Mouse (Mus musculus) liver, embryonic 14.5 days (tissue): ENCODE measurements around the gene Tmx2. TPM values are rescaled to one million over a fixed set of nuclear protein-coding genes. Genes with fewer than 3 reads are reported as not detected.

Experiments
- ATAC-seq: fragments of 200-750 bp; cut with Nextera tagmentation; 2 replicates; pipeline ENCODE4 v1.8.0; 2017; ENCODE audit warnings: moderate number of reproducible peaks, mild to moderate bottlenecking, moderate library complexity; ENCODE audit not compliant: insufficient read depth
- DNase-seq, 3 experiments: peaks; one replicate each; pipeline ENCODE4 v3.0.0-alpha.2; 2012 to 2013; ENCODE audit warnings: low read depth in 3 of 3, low spot score in 3 of 3
- H3K27ac ChIP-seq: fragments of 300-500 bp; sonication (generic); 2 replicates; pipeline ENCODE4 v1.5.1; 2014; ENCODE audit warnings: moderate library complexity, mild to moderate bottlenecking, control low read depth, inconsistent platforms
- H3K27me3 ChIP-seq: fragments of 300-500 bp; sonication (generic); 2 replicates; pipeline ENCODE4 v1.6.1; 2014; ENCODE audit warnings: mild to moderate bottlenecking, low read length, moderate library complexity; ENCODE audit not compliant: control insufficient read depth, insufficient read depth
- H3K36me3 ChIP-seq: fragments of 300-500 bp; sonication (generic); replicated peaks from 2 replicates; pipeline ENCODE4 v1.6.1; 2014; ENCODE audit warnings: low read depth; ENCODE audit not compliant: control insufficient read depth, insufficient read depth
- H3K4me1 ChIP-seq, 2 experiments: fragments of 200-500 bp in 1 of 2; fragments of 300-500 bp in 1 of 2; sonication (generic) in 1 of 2; replicated peaks; 2 replicates each; pipeline ENCODE4 v1.6.1; 2012 to 2014; ENCODE audit warnings: antibody characterized with exemption in 1 of 2, inconsistent platforms in 1 of 2, low read length in 1 of 2; ENCODE audit not compliant: control insufficient read depth in 2 of 2, insufficient read depth in 2 of 2
- H3K4me2 ChIP-seq: fragments of 300-500 bp; sonication (generic); 2 replicates; pipeline ENCODE4 v1.6.1; 2014; ENCODE audit warnings: low read depth, mild to moderate bottlenecking, control low read depth, moderate library complexity
- H3K4me3 ChIP-seq, 2 experiments: fragments of 200-500 bp in 1 of 2; fragments of 300-500 bp in 1 of 2; sonication (generic) in 1 of 2; 2 replicates each; pipeline ENCODE4 v1.5.1; 2012 to 2014; ENCODE audit warnings: low read depth in 2 of 2, low read length in 2 of 2, mild to moderate bottlenecking in 2 of 2, control low read depth in 1 of 2, inconsistent platforms in 1 of 2, moderate library complexity in 1 of 2; ENCODE audit not compliant: insufficient read depth in 1 of 2
- H3K9ac ChIP-seq: fragments of 300-500 bp; sonication (generic); replicated peaks from 2 replicates; pipeline ENCODE4 v1.6.1; 2014; ENCODE audit warnings: mild to moderate bottlenecking, control low read depth, moderate library complexity
- H3K9me3 ChIP-seq: fragments of 300-500 bp; sonication (generic); 2 replicates; pipeline ENCODE4 v1.6.1; 2016; ENCODE audit warnings: low read length, mixed read lengths; ENCODE audit not compliant: control insufficient read depth
- CTCF ChIP-seq: IDR thresholded peaks from 2 replicates; pipeline ENCODE4 v1.5.1; 2016; ENCODE audit warnings: antibody characterized with exemption, low read depth, control low read depth
- EP300 ChIP-seq: IDR thresholded peaks from 2 replicates; pipeline ENCODE4 v1.6.1; 2016; ENCODE audit warnings: antibody characterized with exemption, low read depth
- WGBS: fragments of 180-500 bp; shearing (Covaris S2); extraction: QIAGEN DNeasy Blood & Tissue Kit; methylation state at CpG from one replicate; pipeline ENCODE4 v1.1.7; 2014; ENCODE audit not compliant: insufficient replicate concordance; 5-methylcytosine and 5-hydroxymethylcytosine counted together
- polyA plus RNA-seq, 2 experiments: library from polyadenylated mRNA; depleted of rRNA in 1 of 2; stranded (reverse) in 1 of 2; unstranded in 1 of 2; fragments of >200 nt; fragmentation: Nextera tagmentation in 1 of 2; extraction: Ambion mirVana in 1 of 2; gene quantifications; 2 replicates each; pipeline versions ENCODE4 v1.2.1 to v1.2.3; 2012 to 2014

The Tmx2 gene
- polyA plus RNA-seq, 2 experiments: 24.7 to 66.3 TPM

- peaks cover 6 to 8% of the 10 kb centered on the region in 2 experiments; a peak in 1 of 4 replicates for H3K4me1 ChIP-seq
- H3K9ac ChIP-seq: no peak overlapping the region; the same call in 1 of the 2 replicates
- no peaks in the 10 kb centered on the region for H3K27me3 ChIP-seq
- whole genome bisulfite sequencing: 47% methylated on average over 6 of the region's 6 CpGs
- DNase-seq (no peak), ATAC-seq (no peak)
- H3K36me3 ChIP-seq: no peaks in the 10 kb centered on the region
- peak overlapping the region; percentile 80 for H3K4me2 ChIP-seq
- H3K9me3 ChIP-seq: no peaks in the 10 kb centered on the region
- TF ChIP-seq EP300: no peak
- TF ChIP-seq CTCF: no peak
- peak overlapping the region; percentile 41 to 84; a peak in 3 of 4 replicates for H3K4me3 ChIP-seq
- no peak overlapping the region for H3K27ac ChIP-seq
These were observed 30.6 kb downstream of the Tmx2 start for GRCm38 (mm10) chr2:84648369-84648768.

DNA sequence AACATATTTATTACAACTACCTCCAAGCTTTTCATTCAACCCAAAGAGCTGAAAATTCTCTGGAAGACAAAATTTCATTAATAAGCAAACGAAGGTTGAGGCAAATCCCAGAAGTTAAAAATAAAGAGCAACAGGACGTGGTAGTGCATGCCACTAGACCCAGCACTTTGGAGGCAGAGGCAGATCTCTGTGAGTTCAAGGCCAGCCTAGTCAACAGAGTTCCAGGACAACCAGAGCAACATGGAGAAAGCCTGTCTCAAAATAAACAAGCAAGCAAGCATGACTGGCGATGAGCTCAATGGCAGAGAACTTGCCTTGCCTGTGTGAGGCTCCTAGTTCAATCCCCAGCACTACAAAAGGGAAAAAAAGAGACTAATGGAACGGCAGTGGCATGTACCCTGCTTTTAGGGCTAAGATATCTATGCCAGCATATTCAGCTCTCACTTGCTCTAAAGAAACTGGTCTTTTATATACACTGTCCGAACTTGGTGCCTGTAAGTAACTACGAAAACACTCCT is 31.8 kb downstream of the Tmx2 start:
- Histone ChIP-seq H3K9ac (no peak overlapping the region), H3K36me3 (no peaks in the 10 kb centered on the region), H3K27ac (no peak overlapping the region), H3K4me3 (no peak overlapping the region), H3K9me3 (no peaks in the 10 kb centered on the region), H3K4me2 (no peak overlapping the region), H3K27me3 (no peaks in the 10 kb centered on the region), H3K4me1 (peaks cover 6 to 8% of the 10 kb centered on the region in 2 experiments; a peak in 2 of 4 replicates)
- no peak for TF ChIP-seq EP300
- TF ChIP-seq CTCF: no peak
- DNase-seq (no peak), ATAC-seq (no peak)
- WGBS: 80% methylated on average over 6 of the region's 6 CpGs

DNA sequence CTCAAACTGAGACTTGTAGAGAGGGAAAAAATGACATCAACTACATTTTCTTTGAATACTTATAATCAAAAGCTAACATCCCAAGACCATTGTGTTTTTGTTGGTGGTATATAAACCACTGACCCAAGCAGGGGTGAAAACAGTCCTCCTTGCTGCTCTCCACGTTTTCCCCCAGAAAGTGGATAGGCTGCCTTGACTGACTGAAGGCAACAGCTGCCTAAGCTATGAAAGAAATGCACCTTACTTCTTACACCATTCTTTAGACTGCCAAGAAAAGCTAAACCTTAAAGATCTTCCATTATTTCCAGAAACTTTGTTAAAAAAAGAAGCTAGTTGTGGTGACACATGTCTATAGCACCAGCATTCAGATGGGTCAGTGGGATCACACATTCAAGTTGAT is 32.8 kb downstream of the Tmx2 start:
- Histone ChIP-seq H3K4me2 (no peak overlapping the region), H3K27me3 (no peaks in the 10 kb centered on the region), H3K4me3 (no peak overlapping the region), H3K27ac (no peak overlapping the region), H3K9me3 (no peaks in the 10 kb centered on the region), H3K9ac (no peak overlapping the region), H3K4me1 (peaks cover 6 to 8% of the 10 kb centered on the region in 2 experiments; a peak in 2 of 4 replicates), H3K36me3 (no peaks in the 10 kb centered on the region)
- TF ChIP-seq CTCF (no peak), EP300 (no peak)
- no peak for DNase-seq
- WGBS: 72% methylated on average over 1 of the region's 1 CpGs
- ATAC-seq: no peak

DNA sequence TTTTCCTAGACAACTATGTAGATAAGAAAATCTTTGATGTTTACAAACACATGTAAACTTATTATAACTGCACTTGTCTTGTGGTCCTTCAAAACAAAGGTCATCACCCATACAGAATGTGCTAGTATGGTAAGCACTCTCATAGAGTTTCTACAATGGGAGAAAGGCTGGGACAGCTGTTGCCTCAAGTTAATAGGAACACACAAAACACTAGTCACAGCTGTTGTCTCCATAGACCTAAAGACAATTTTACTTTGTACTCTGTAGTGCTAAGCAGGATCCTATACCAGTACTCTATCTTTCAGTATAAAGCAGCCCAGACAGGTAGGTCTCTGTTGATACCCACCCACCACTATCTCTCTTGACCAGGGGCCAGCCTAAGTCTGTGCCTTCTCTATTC is 38.1 kb downstream of the Tmx2 start:
- TF ChIP-seq EP300: no peak
- no peak for TF ChIP-seq CTCF
- Histone ChIP-seq H3K9ac (no peak overlapping the region), H3K4me3 (no peak overlapping the region), H3K4me2 (no peak overlapping the region), H3K4me1 (peaks cover 6 to 16% of the 10 kb centered on the region in 2 experiments), H3K27me3 (no peaks in the 10 kb centered on the region), H3K36me3 (no peaks in the 10 kb centered on the region), H3K27ac (no peak overlapping the region), H3K9me3 (no peaks in the 10 kb centered on the region)
- DNase-seq (no peak), ATAC-seq (no peak)

DNA sequence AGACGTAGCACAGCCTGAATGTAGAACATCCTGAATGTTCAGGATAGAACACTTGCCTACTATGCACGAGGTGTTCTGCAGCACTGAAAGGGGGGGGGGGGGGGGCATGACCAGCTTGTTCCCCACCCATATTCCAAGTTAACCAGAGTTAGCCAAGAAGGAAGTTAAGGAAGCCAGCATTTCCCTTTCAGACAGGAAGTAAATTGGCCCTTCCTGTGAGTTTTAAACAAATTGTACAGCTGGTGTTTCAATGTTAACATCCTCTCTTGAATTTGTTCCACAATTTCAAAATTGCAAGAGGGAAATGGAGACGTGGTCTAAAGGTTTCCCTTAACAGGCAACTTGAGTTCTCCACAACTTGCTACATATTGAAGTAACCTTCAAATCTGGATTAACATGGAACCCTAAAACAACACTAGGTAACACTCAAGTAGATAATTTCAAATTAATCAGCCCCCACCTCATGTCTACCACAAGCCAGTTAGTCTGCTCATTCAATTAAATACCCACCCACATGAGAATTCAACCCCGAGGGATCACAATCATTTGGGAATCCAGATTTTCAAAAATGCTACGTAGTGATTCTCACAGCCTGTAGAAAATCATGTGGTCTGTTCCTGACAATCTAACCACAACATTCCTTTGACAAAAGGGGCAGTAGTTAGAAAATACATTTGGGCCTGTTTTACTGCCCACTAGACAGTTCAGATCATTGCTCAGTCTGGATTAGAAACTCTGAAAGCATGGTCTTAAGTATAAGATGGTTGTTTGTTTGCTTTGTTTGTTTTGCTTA is 40.3 kb downstream of the Tmx2 start:
- no peak for ATAC-seq
- DNase-seq: no peak
- no peak overlapping the region; the same call in 1 of the 2 replicates for H3K4me2 ChIP-seq
- H3K9me3 ChIP-seq: no peaks in the 10 kb centered on the region
- H3K4me3 ChIP-seq: no peak overlapping the region
- no peaks in the 10 kb centered on the region for H3K36me3 ChIP-seq
- no peak for TF ChIP-seq CTCF
- no peak for TF ChIP-seq EP300
- WGBS: 31% methylated on average over 5 of the region's 5 CpGs
- no peaks in the 10 kb centered on the region for H3K27me3 ChIP-seq
- no peak overlapping the region for H3K9ac ChIP-seq
- peaks cover 9 to 30% of the 10 kb centered on the region in 2 experiments for H3K4me1 ChIP-seq
- H3K27ac ChIP-seq: no peak overlapping the region
